Mouse (Mus musculus) stomach, embryonic 16.5 days (tissue): ENCODE data around the gene Sfxn1. TPM values are rescaled to one million over a fixed set of nuclear protein-coding genes. Genes with fewer than 3 reads are reported as not detected.

Experiments
- ATAC-seq: fragments of 200-750 bp; cut with Nextera tagmentation; 2 replicates; pipeline ENCODE4 v1.8.0; 2017; ENCODE audit warnings: moderate number of reproducible peaks, moderate TSS enrichment; ENCODE audit not compliant: insufficient read depth, low FRiP score
- H3K27ac ChIP-seq: fragments of 300-500 bp; sonication (generic); 2 replicates; pipeline ENCODE4 v1.5.1; 2014; ENCODE audit warnings: low read length
- H3K27me3 ChIP-seq: fragments of 300-500 bp; sonication (generic); 2 replicates; pipeline ENCODE4 v1.6.1; 2014; ENCODE audit warnings: low read length, control low read depth, mixed read lengths; ENCODE audit not compliant: control insufficient read depth, insufficient read depth
- H3K36me3 ChIP-seq: fragments of 300-500 bp; sonication (generic); 2 replicates; pipeline ENCODE4 v1.6.1; 2014; ENCODE audit warnings: low read length; ENCODE audit not compliant: control insufficient read depth, insufficient read depth
- H3K4me1 ChIP-seq: fragments of 300-500 bp; sonication (generic); 2 replicates; pipeline ENCODE4 v1.6.1; 2014; ENCODE audit warnings: low read length, control low read depth, mixed read lengths; ENCODE audit not compliant: control insufficient read depth, insufficient read depth
- H3K4me2 ChIP-seq: fragments of 300-500 bp; sonication (generic); 2 replicates; pipeline ENCODE4 v1.6.1; 2014; ENCODE audit warnings: low read depth, low read length, mixed read lengths
- H3K4me3 ChIP-seq: fragments of 300-500 bp; sonication (generic); replicated peaks from 2 replicates; pipeline ENCODE4 v1.5.1; 2014; ENCODE audit warnings: mild to moderate bottlenecking, low read length
- H3K9ac ChIP-seq: fragments of 300-500 bp; sonication (generic); 2 replicates; pipeline ENCODE4 v1.6.1; 2014; ENCODE audit warnings: low read length
- H3K9me3 ChIP-seq: fragments of 300-500 bp; sonication (generic); replicated peaks from 2 replicates; pipeline ENCODE4 v1.6.1; 2016; ENCODE audit warnings: low read length, control low read depth; ENCODE audit not compliant: control insufficient read depth
- WGBS: fragments of 180-500 bp; shearing (Covaris S2); extraction: QIAGEN DNeasy Blood & Tissue Kit; methylation state at CpG from one replicate; pipeline ENCODE4 v1.1.7; 2014; 5-methylcytosine and 5-hydroxymethylcytosine counted together
- polyA plus RNA-seq: library from polyadenylated mRNA; unstranded; fragments of >200 nt; fragmentation: Nextera tagmentation; extraction: Ambion mirVana; gene quantifications from 2 replicates; pipeline ENCODE4 v1.2.1, GENCODE M21; 2015

Sfxn1 gene
- polyA plus RNA-seq, 1 experiment from 2014 or later = 64.0 TPM

- Histone ChIP-seq H3K4me2 (peak overlapping the region; percentile 78), H3K36me3 (no peaks in the 10 kb centered on the region), H3K4me3 (no peak overlapping the region), H3K27ac (no peak overlapping the region; the same call in 1 of the 2 replicates), H3K27me3 (no peaks in the 10 kb centered on the region), H3K9ac (no peak overlapping the region), H3K9me3 (no peaks in the 10 kb centered on the region), H3K4me1 (peaks cover 13% of the 10 kb centered on the region)
- no peak for ATAC-seq
- WGBS = 66% methylated on average over 2 of the region's 2 CpGs
Observed at GRCm38 (mm10) chr13:54073491-54073890, 1.8 kb downstream of the Sfxn1 start.

GRCm38 (mm10) chr13:54075416-54075815 lies 3.7 kb downstream of the Sfxn1 start:
- Histone ChIP-seq H3K27ac (no peak overlapping the region), H3K9ac (no peak overlapping the region), H3K36me3 (no peaks in the 10 kb centered on the region), H3K9me3 (no peaks in the 10 kb centered on the region), H3K4me1 (peaks cover 27% of the 10 kb centered on the region), H3K4me3 (no peak overlapping the region), H3K4me2 (no peak overlapping the region), H3K27me3 (no peaks in the 10 kb centered on the region)
- 80% methylated on average over 2 of the region's 2 CpGs for WGBS
- ATAC-seq = no peak

- 90% methylated on average over 6 of the region's 6 CpGs for WGBS
Observed at GRCm38 (mm10) chr13:54076051-54076450, 4.4 kb downstream of the Sfxn1 start.

GRCm38 (mm10) chr13:54076762-54077460 lies 5.2 kb downstream of the Sfxn1 start:
- ATAC-seq = no peak
- Histone ChIP-seq H3K27me3 (no peaks in the 10 kb centered on the region), H3K27ac (no peak overlapping the region), H3K4me1 (peaks cover 27% of the 10 kb centered on the region), H3K9ac (no peak overlapping the region), H3K36me3 (no peaks in the 10 kb centered on the region), H3K4me2 (no peak overlapping the region), H3K9me3 (no peaks in the 10 kb centered on the region), H3K4me3 (no peak overlapping the region)
- WGBS = 74% methylated on average over 11 of the region's 11 CpGs

More at GRCm38 (mm10) chr13:54076051-54076450, 4.4 kb downstream of the Sfxn1 start:
- no peaks in the 10 kb centered on the region for H3K36me3 ChIP-seq
- H3K4me1 ChIP-seq = peaks cover 27% of the 10 kb centered on the region
- H3K9ac ChIP-seq = no peak overlapping the region
- no peak overlapping the region for H3K27ac ChIP-seq
- H3K4me2 ChIP-seq = no peak overlapping the region
- no peak overlapping the region for H3K4me3 ChIP-seq
- no peaks in the 10 kb centered on the region for H3K27me3 ChIP-seq
- no peak for ATAC-seq
- H3K9me3 ChIP-seq = no peaks in the 10 kb centered on the region

- ATAC-seq = no peak
- H3K27me3 ChIP-seq = no peaks in the 10 kb centered on the region
- H3K9me3 ChIP-seq = no peaks in the 10 kb centered on the region
- H3K4me2 ChIP-seq = no peak overlapping the region
- no peak overlapping the region for H3K4me3 ChIP-seq
- H3K9ac ChIP-seq = no peak overlapping the region
- peaks cover 22% of the 10 kb centered on the region for H3K4me1 ChIP-seq
- WGBS = 60% methylated on average over 11 of the region's 11 CpGs
- no peak overlapping the region for H3K27ac ChIP-seq
- no peaks in the 10 kb centered on the region for H3K36me3 ChIP-seq
Observed at GRCm38 (mm10) chr13:54077470-54078174, 6.0 kb downstream of the Sfxn1 start.

GRCm38 (mm10) chr13:54079782-54080759 lies 8.4 kb downstream of the Sfxn1 start:
- no peak overlapping the region for H3K4me2 ChIP-seq

GRCm38 (mm10) chr13:54080785-54081184 lies 9.1 kb downstream of the Sfxn1 start:
- ATAC-seq = no peak
- Histone ChIP-seq H3K9me3 (no peaks in the 10 kb centered on the region), H3K4me2 (no peak overlapping the region), H3K36me3 (no peaks in the 10 kb centered on the region), H3K27ac (no peak overlapping the region), H3K9ac (no peak overlapping the region), H3K4me3 (no peak overlapping the region), H3K4me1 (peaks cover 18% of the 10 kb centered on the region; the same call in 1 of the 2 replicates), H3K27me3 (no peaks in the 10 kb centered on the region)
- 94% methylated on average over 1 of the region's 1 CpGs for WGBS

More at GRCm38 (mm10) chr13:54079782-54080759, 8.4 kb downstream of the Sfxn1 start:
- Histone ChIP-seq H3K36me3 (no peaks in the 10 kb centered on the region), H3K4me3 (no peak overlapping the region), H3K9ac (no peak overlapping the region), H3K9me3 (no peaks in the 10 kb centered on the region), H3K27me3 (no peaks in the 10 kb centered on the region), H3K27ac (no peak overlapping the region), H3K4me1 (peaks cover 18% of the 10 kb centered on the region; the same call in 1 of the 2 replicates)
- 51% methylated on average over 12 of the region's 12 CpGs for WGBS
- ATAC-seq = no peak

GRCm38 (mm10) chr13:54082946-54083345 lies 11.3 kb downstream of the Sfxn1 start:
- 0 out of 2 replicates have a peak, but pooled peaks cover 18% of the 10 kb centered on the region for H3K4me1 ChIP-seq
- WGBS = 68% methylated on average over 5 of the region's 5 CpGs
- no peak overlapping the region for H3K4me3 ChIP-seq
- H3K36me3 ChIP-seq = peaks cover 15% of the 10 kb centered on the region; the same call in 1 of the 2 replicates
- ATAC-seq = no peak
- no peaks in the 10 kb centered on the region for H3K27me3 ChIP-seq
- no peaks in the 10 kb centered on the region for H3K9me3 ChIP-seq
- no peak overlapping the region for H3K4me2 ChIP-seq
- H3K9ac ChIP-seq = no peak overlapping the region
- H3K27ac ChIP-seq = no peak overlapping the region
